Mouse (Mus musculus) heart, embryonic 16.5 days (tissue): Measurements from ENCODE around the gene Ulk4. TPM values are rescaled to one million over a fixed set of nuclear protein-coding genes. Genes with fewer than 3 reads are reported as not detected.
"Not testable (repeated sequence)": the region's sequence is repeated elsewhere in the genome, so short reads cannot be mapped to it uniquely, and the experiment has no call there.

Experiments used
- ATAC-seq: fragments of 200-750 bp; cut with Nextera tagmentation; replicated peaks from 2 replicates; pipeline ENCODE4 v1.8.0; 2017; ENCODE audit warnings: moderate number of reproducible peaks; ENCODE audit not compliant: insufficient read depth, low FRiP score; ENCODE audit errors: extremely low read depth
- H3K27ac ChIP-seq: fragments of 300-500 bp; sonication (generic); 2 replicates; pipeline ENCODE4 v1.5.1; 2014; ENCODE audit warnings: mild to moderate bottlenecking, low read length, control low read depth, moderate library complexity
- H3K27me3 ChIP-seq: fragments of 300-500 bp; sonication (generic); 2 replicates; pipeline ENCODE4 v1.6.1; 2014; ENCODE audit warnings: low read length, mixed read lengths; ENCODE audit not compliant: control insufficient read depth, insufficient read depth
- H3K36me3 ChIP-seq: fragments of 300-500 bp; sonication (generic); 2 replicates; pipeline ENCODE4 v1.6.1; 2014; ENCODE audit not compliant: control insufficient read depth, insufficient read depth
- H3K4me1 ChIP-seq: fragments of 300-500 bp; sonication (generic); 2 replicates; pipeline ENCODE4 v1.6.1; 2014; ENCODE audit warnings: low read length, mixed read lengths; ENCODE audit not compliant: control insufficient read depth, insufficient read depth
- H3K4me2 ChIP-seq: fragments of 300-500 bp; sonication (generic); 2 replicates; pipeline ENCODE4 v1.6.1; 2014; ENCODE audit warnings: low read depth, mild to moderate bottlenecking, control low read depth, low read length
- H3K4me3 ChIP-seq: fragments of 300-500 bp; sonication (generic); 2 replicates; pipeline ENCODE4 v1.5.1; 2014; ENCODE audit warnings: mild to moderate bottlenecking, control low read depth, low read length
- H3K9ac ChIP-seq: fragments of 300-500 bp; sonication (generic); 2 replicates; pipeline ENCODE4 v1.6.1; 2014; ENCODE audit warnings: low read length, control low read depth
- H3K9me3 ChIP-seq: fragments of 300-500 bp; sonication (generic); replicated peaks from 2 replicates; pipeline ENCODE4 v1.6.1; 2016; ENCODE audit warnings: low read length; ENCODE audit not compliant: control insufficient read depth
- WGBS: fragments of 180-500 bp; shearing (Covaris S2); extraction: QIAGEN DNeasy Blood & Tissue Kit; methylation state at CpG from one replicate; pipeline ENCODE4 v1.1.7; 2014; 5-methylcytosine and 5-hydroxymethylcytosine counted together
- polyA plus RNA-seq: library from polyadenylated mRNA; unstranded; fragments of >200 nt; fragmentation: Nextera tagmentation; extraction: Ambion mirVana; gene quantifications from 2 replicates; pipeline ENCODE4 v1.2.1, GENCODE M21; 2015

Gene Ulk4
- polyA plus RNA-seq, 1 experiment from 2014 or later, result 105 TPM

GRCm38 (mm10) chr9:121056036-121056435 lies 221.0 kb downstream of the Ulk4 start:
- H3K9ac ChIP-seq, result no peak overlapping the region
- no peak overlapping the region for H3K4me2 ChIP-seq
- WGBS, result 70% methylated on average over 5 of the region's 5 CpGs

GRCm38 (mm10) chr9:121045657-121046056 lies 231.3 kb downstream of the Ulk4 start:
- not testable (repeated sequence) for H3K9ac ChIP-seq, H3K9me3 ChIP-seq, H3K27me3 ChIP-seq, H3K4me2 ChIP-seq, H3K4me3 ChIP-seq, H3K36me3 ChIP-seq, H3K4me1 ChIP-seq, ATAC-seq, H3K27ac ChIP-seq
- 74% methylated on average over 9 of the region's 9 CpGs for WGBS

More at GRCm38 (mm10) chr9:121056036-121056435, 221.0 kb downstream of the Ulk4 start:
- Histone ChIP-seq H3K27me3 (no peaks in the 10 kb centered on the region), H3K36me3 (no peaks in the 10 kb centered on the region), H3K4me3 (no peak overlapping the region), H3K4me1 (no peaks in the 10 kb centered on the region), H3K27ac (no peak overlapping the region), H3K9me3 (no peaks in the 10 kb centered on the region)
- no peak for ATAC-seq

- no peaks in the 10 kb centered on the region for H3K27me3 ChIP-seq
- H3K4me3 ChIP-seq, result no peak overlapping the region
- H3K27ac ChIP-seq, result no peak overlapping the region
- H3K4me2 ChIP-seq, result no peak overlapping the region
- 80% methylated on average over 17 of the region's 17 CpGs for WGBS
- no peaks in the 10 kb centered on the region for H3K4me1 ChIP-seq
- no peaks in the 10 kb centered on the region for H3K36me3 ChIP-seq
- H3K9ac ChIP-seq, result no peak overlapping the region
- ATAC-seq, result no peak
- H3K9me3 ChIP-seq, result no peaks in the 10 kb centered on the region
Measured at GRCm38 (mm10) chr9:121044471-121045206, 232.4 kb downstream of the Ulk4 start.

- Histone ChIP-seq H3K9me3 (no peaks in the 10 kb centered on the region), H3K4me2 (no peak overlapping the region), H3K4me1 (no peaks in the 10 kb centered on the region), H3K27ac (no peak overlapping the region), H3K9ac (no peak overlapping the region), H3K27me3 (no peaks in the 10 kb centered on the region), H3K36me3 (no peaks in the 10 kb centered on the region), H3K4me3 (no peak overlapping the region)
- WGBS, result 85% methylated on average over 4 of the region's 4 CpGs
- ATAC-seq, result no peak
Measured at GRCm38 (mm10) chr9:121043021-121043420, 234.0 kb downstream of the Ulk4 start.

GRCm38 (mm10) chr9:121038396-121038795 lies 238.6 kb downstream of the Ulk4 start:
- no peak overlapping the region for H3K4me3 ChIP-seq
- no peaks in the 10 kb centered on the region for H3K27me3 ChIP-seq
- H3K9me3 ChIP-seq, result no peaks in the 10 kb centered on the region
- H3K4me1 ChIP-seq, result no peaks in the 10 kb centered on the region
- H3K36me3 ChIP-seq, result no peaks in the 10 kb centered on the region
- no peak overlapping the region for H3K27ac ChIP-seq
- no peak overlapping the region for H3K9ac ChIP-seq
- 67% methylated on average over 4 of the region's 4 CpGs for WGBS
- H3K4me2 ChIP-seq, result no peak overlapping the region
- no peak for ATAC-seq

GRCm38 (mm10) chr9:121037975-121038374 lies 239.0 kb downstream of the Ulk4 start:
- WGBS, result 85% methylated on average over 5 of the region's 5 CpGs
- Histone ChIP-seq H3K9ac (no peak overlapping the region), H3K9me3 (no peaks in the 10 kb centered on the region), H3K27ac (no peak overlapping the region), H3K4me1 (no peaks in the 10 kb centered on the region), H3K36me3 (no peaks in the 10 kb centered on the region), H3K27me3 (no peaks in the 10 kb centered on the region), H3K4me3 (no peak overlapping the region), H3K4me2 (no peak overlapping the region)
- no peak for ATAC-seq

GRCm38 (mm10) chr9:121035296-121035695 lies 241.7 kb downstream of the Ulk4 start:
- Histone ChIP-seq H3K27ac (no peak overlapping the region), H3K36me3 (no peaks in the 10 kb centered on the region), H3K27me3 (no peaks in the 10 kb centered on the region), H3K4me1 (no peaks in the 10 kb centered on the region), H3K9ac (no peak overlapping the region), H3K9me3 (no peaks in the 10 kb centered on the region), H3K4me3 (no peak overlapping the region), H3K4me2 (no peak overlapping the region)
- no peak for ATAC-seq
- WGBS, result 64% methylated on average over 6 of the region's 6 CpGs

GRCm38 (mm10) chr9:121033596-121033995 lies 243.4 kb downstream of the Ulk4 start:
- no peak for ATAC-seq
- Histone ChIP-seq H3K4me3 (no peak overlapping the region), H3K9ac (no peak overlapping the region), H3K36me3 (no peaks in the 10 kb centered on the region), H3K9me3 (no peaks in the 10 kb centered on the region), H3K4me2 (no peak overlapping the region), H3K27me3 (no peaks in the 10 kb centered on the region), H3K27ac (no peak overlapping the region), H3K4me1 (no peaks in the 10 kb centered on the region)
- 69% methylated on average over 4 of the region's 4 CpGs for WGBS

GRCm38 (mm10) chr9:121032322-121032964 lies 244.6 kb downstream of the Ulk4 start:
- H3K9me3 ChIP-seq, result no peaks in the 10 kb centered on the region
- no peak overlapping the region for H3K4me3 ChIP-seq
- H3K36me3 ChIP-seq, result no peaks in the 10 kb centered on the region
- H3K4me1 ChIP-seq, result no peaks in the 10 kb centered on the region
- ATAC-seq, result no peak
- H3K27ac ChIP-seq, result no peak overlapping the region
- 80% methylated on average over 10 of the region's 10 CpGs for WGBS
- H3K4me2 ChIP-seq, result no peak overlapping the region
- H3K27me3 ChIP-seq, result no peaks in the 10 kb centered on the region
- H3K9ac ChIP-seq, result no peak overlapping the region
